Mouse (Mus musculus): Measurements from ENCODE around the gene Rad18. TPM values are rescaled to one million over a fixed set of nuclear protein-coding genes. Genes with fewer than 3 reads are reported as not detected.

Gene Rad18
- polyA plus RNA-seq, 1 experiment from 2014 or later: 14.9 TPM

- Histone ChIP-seq H3K9me3 (ENCODE audit: control insufficient read depth, low read length) (no peaks in the 10 kb centered on the region), H3K4me2 (replicated peaks) (no peak overlapping the region), H3K4me1 (replicated peaks; ENCODE audit: control insufficient read depth, insufficient read depth, low read length) (no peaks in the 10 kb centered on the region), H3K27me3 (ENCODE audit: control insufficient read depth, insufficient read depth, low read length) (no peaks in the 10 kb centered on the region), H3K27ac (no peak overlapping the region), H3K9ac (no peak overlapping the region), H3K36me3 (replicated peaks; ENCODE audit: control insufficient read depth, insufficient read depth) (no peaks in the 10 kb centered on the region), H3K4me3 (replicated peaks; ENCODE audit: low read length) (no peak overlapping the region)
- ATAC-seq (ENCODE audit: low FRiP score) (no peak), DNase-seq (ENCODE audit: low spot score) (no peak)
- WGBS: 90% methylated on average over 5 of the region's 5 CpGs
Observed at GRCm38 (mm10) chr6:112620027-112620426, 76.5 kb downstream of the Rad18 start.

GRCm38 (mm10) chr6:112617728-112618318, 78.7 kb downstream of the Rad18 start:
- no peaks in the 10 kb centered on the region for H3K36me3 ChIP-seq (replicated peaks; ENCODE audit: control insufficient read depth, insufficient read depth)
- DNase-seq (ENCODE audit: low spot score) (no peak), ATAC-seq (ENCODE audit: low FRiP score) (no peak)
- no peaks in the 10 kb centered on the region for H3K9me3 ChIP-seq (ENCODE audit: control insufficient read depth, low read length)
- H3K4me1 ChIP-seq (replicated peaks; ENCODE audit: control insufficient read depth, insufficient read depth, low read length): no peaks in the 10 kb centered on the region
- 96% methylated on average over 4 of the region's 4 CpGs for WGBS
- H3K9ac ChIP-seq: no peak overlapping the region
- H3K4me2 ChIP-seq (replicated peaks): no peak overlapping the region
- no peak overlapping the region for H3K27ac ChIP-seq
- H3K4me3 ChIP-seq (replicated peaks; ENCODE audit: low read length): no peak overlapping the region
- no peaks in the 10 kb centered on the region for H3K27me3 ChIP-seq (ENCODE audit: control insufficient read depth, insufficient read depth, low read length)

GRCm38 (mm10) chr6:112609027-112609426, 87.5 kb downstream of the Rad18 start:
- Histone ChIP-seq H3K27ac (no peak overlapping the region), H3K9ac (no peak overlapping the region), H3K4me3 (replicated peaks; ENCODE audit: low read length) (no peak overlapping the region), H3K4me1 (replicated peaks; ENCODE audit: control insufficient read depth, insufficient read depth, low read length) (no peaks in the 10 kb centered on the region), H3K9me3 (ENCODE audit: control insufficient read depth, low read length) (no peaks in the 10 kb centered on the region), H3K36me3 (replicated peaks; ENCODE audit: control insufficient read depth, insufficient read depth) (no peaks in the 10 kb centered on the region), H3K4me2 (replicated peaks) (no peak overlapping the region), H3K27me3 (ENCODE audit: control insufficient read depth, insufficient read depth, low read length) (no peaks in the 10 kb centered on the region)
- 69% methylated on average over 4 of the region's 4 CpGs for WGBS
- DNase-seq (ENCODE audit: low spot score) (peak; percentile 53), ATAC-seq (ENCODE audit: low FRiP score) (no peak)

- Histone ChIP-seq H3K27ac (no peak overlapping the region), H3K9ac (no peak overlapping the region), H3K4me2 (replicated peaks) (no peak overlapping the region), H3K9me3 (ENCODE audit: control insufficient read depth, low read length) (no peaks in the 10 kb centered on the region), H3K36me3 (replicated peaks; ENCODE audit: control insufficient read depth, insufficient read depth) (no peaks in the 10 kb centered on the region), H3K4me3 (replicated peaks; ENCODE audit: low read length) (no peak overlapping the region), H3K4me1 (replicated peaks; ENCODE audit: control insufficient read depth, insufficient read depth, low read length) (no peaks in the 10 kb centered on the region), H3K27me3 (ENCODE audit: control insufficient read depth, insufficient read depth, low read length) (no peaks in the 10 kb centered on the region)
- DNase-seq (ENCODE audit: low spot score): no peak
- no peak for ATAC-seq (ENCODE audit: low FRiP score)
Observed at GRCm38 (mm10) chr6:112603866-112604265, 92.6 kb downstream of the Rad18 start.

GRCm38 (mm10) chr6:112594971-112595370, 101.5 kb downstream of the Rad18 start:
- no peak for DNase-seq (ENCODE audit: low spot score)

GRCm38 (mm10) chr6:112587912-112588311, 108.6 kb downstream of the Rad18 start:
- H3K4me2 ChIP-seq (replicated peaks): no peak overlapping the region
- no peak overlapping the region for H3K9ac ChIP-seq
- DNase-seq (ENCODE audit: low spot score) (no peak), ATAC-seq (ENCODE audit: low FRiP score) (no peak)
- no peak overlapping the region for H3K4me3 ChIP-seq (replicated peaks; ENCODE audit: low read length)
- no peaks in the 10 kb centered on the region for H3K36me3 ChIP-seq (replicated peaks; ENCODE audit: control insufficient read depth, insufficient read depth)
- 73% methylated on average over 1 of the region's 1 CpGs for WGBS
- no peaks in the 10 kb centered on the region for H3K4me1 ChIP-seq (replicated peaks; ENCODE audit: control insufficient read depth, insufficient read depth, low read length)
- H3K27me3 ChIP-seq (ENCODE audit: control insufficient read depth, insufficient read depth, low read length): no peaks in the 10 kb centered on the region
- H3K9me3 ChIP-seq (ENCODE audit: control insufficient read depth, low read length): no peaks in the 10 kb centered on the region
- no peak overlapping the region for H3K27ac ChIP-seq

More at GRCm38 (mm10) chr6:112594971-112595370, 101.5 kb downstream of the Rad18 start:
- Histone ChIP-seq H3K4me1 (replicated peaks; ENCODE audit: control insufficient read depth, insufficient read depth, low read length) (no peaks in the 10 kb centered on the region), H3K9me3 (ENCODE audit: control insufficient read depth, low read length) (no peaks in the 10 kb centered on the region), H3K9ac (no peak overlapping the region), H3K36me3 (replicated peaks; ENCODE audit: control insufficient read depth, insufficient read depth) (no peaks in the 10 kb centered on the region), H3K27me3 (ENCODE audit: control insufficient read depth, insufficient read depth, low read length) (no peaks in the 10 kb centered on the region), H3K4me3 (replicated peaks; ENCODE audit: low read length) (no peak overlapping the region), H3K27ac (no peak overlapping the region), H3K4me2 (replicated peaks) (no peak overlapping the region)
- WGBS: 90% methylated on average over 7 of the region's 7 CpGs
- no peak for ATAC-seq (ENCODE audit: low FRiP score)

GRCm38 (mm10) chr6:112586999-112587398, 109.5 kb downstream of the Rad18 start:
- Histone ChIP-seq H3K4me1 (replicated peaks; ENCODE audit: control insufficient read depth, insufficient read depth, low read length) (no peaks in the 10 kb centered on the region), H3K36me3 (replicated peaks; ENCODE audit: control insufficient read depth, insufficient read depth) (no peaks in the 10 kb centered on the region), H3K4me2 (replicated peaks) (no peak overlapping the region), H3K9ac (no peak overlapping the region), H3K27me3 (ENCODE audit: control insufficient read depth, insufficient read depth, low read length) (no peaks in the 10 kb centered on the region), H3K4me3 (replicated peaks; ENCODE audit: low read length) (no peak overlapping the region), H3K9me3 (ENCODE audit: control insufficient read depth, low read length) (no peaks in the 10 kb centered on the region), H3K27ac (no peak overlapping the region)
- ATAC-seq (ENCODE audit: low FRiP score) (no peak), DNase-seq (ENCODE audit: low spot score) (no peak)
- 84% methylated on average over 4 of the region's 4 CpGs for WGBS

- no peak overlapping the region for H3K4me3 ChIP-seq (replicated peaks; ENCODE audit: low read length)
- H3K27ac ChIP-seq: no peak overlapping the region
- DNase-seq (ENCODE audit: low spot score) (no peak), ATAC-seq (ENCODE audit: low FRiP score) (no peak)
- no peak overlapping the region for H3K4me2 ChIP-seq (replicated peaks)
- H3K9me3 ChIP-seq (ENCODE audit: control insufficient read depth, low read length): no peaks in the 10 kb centered on the region
- no peaks in the 10 kb centered on the region for H3K27me3 ChIP-seq (ENCODE audit: control insufficient read depth, insufficient read depth, low read length)
- WGBS: 88% methylated on average over 5 of the region's 5 CpGs
- no peaks in the 10 kb centered on the region for H3K36me3 ChIP-seq (replicated peaks; ENCODE audit: control insufficient read depth, insufficient read depth)
- no peaks in the 10 kb centered on the region for H3K4me1 ChIP-seq (replicated peaks; ENCODE audit: control insufficient read depth, insufficient read depth, low read length)
- H3K9ac ChIP-seq: no peak overlapping the region
Observed at GRCm38 (mm10) chr6:112584961-112585360, 111.5 kb downstream of the Rad18 start.

GRCm38 (mm10) chr6:112582022-112582421, 114.5 kb downstream of the Rad18 start:
- 56% methylated on average over 4 of the region's 4 CpGs for WGBS
- Histone ChIP-seq H3K9ac (no peak overlapping the region), H3K27ac (no peak overlapping the region), H3K27me3 (ENCODE audit: control insufficient read depth, insufficient read depth, low read length) (no peaks in the 10 kb centered on the region), H3K4me1 (replicated peaks; ENCODE audit: control insufficient read depth, insufficient read depth, low read length) (no peaks in the 10 kb centered on the region), H3K4me2 (replicated peaks) (no peak overlapping the region), H3K36me3 (replicated peaks; ENCODE audit: control insufficient read depth, insufficient read depth) (no peaks in the 10 kb centered on the region), H3K4me3 (replicated peaks; ENCODE audit: low read length) (no peak overlapping the region), H3K9me3 (ENCODE audit: control insufficient read depth, low read length) (no peaks in the 10 kb centered on the region)
- no peak for DNase-seq (ENCODE audit: low spot score)
- ATAC-seq (ENCODE audit: low FRiP score): no peak

- Histone ChIP-seq H3K9ac (no peak overlapping the region), H3K4me3 (replicated peaks; ENCODE audit: low read length) (no peak overlapping the region), H3K27ac (no peak overlapping the region), H3K27me3 (ENCODE audit: control insufficient read depth, insufficient read depth, low read length) (no peaks in the 10 kb centered on the region), H3K36me3 (replicated peaks; ENCODE audit: control insufficient read depth, insufficient read depth) (no peaks in the 10 kb centered on the region), H3K4me1 (replicated peaks; ENCODE audit: control insufficient read depth, insufficient read depth, low read length) (no peaks in the 10 kb centered on the region), H3K4me2 (replicated peaks) (no peak overlapping the region), H3K9me3 (ENCODE audit: control insufficient read depth, low read length) (no peaks in the 10 kb centered on the region)
- WGBS: 82% methylated on average over 5 of the region's 5 CpGs
- ATAC-seq (ENCODE audit: low FRiP score) (no peak), DNase-seq (ENCODE audit: low spot score) (no peak)
Observed at GRCm38 (mm10) chr6:112577198-112577597, 119.3 kb downstream of the Rad18 start.
